Mouse (Mus musculus) kidney, embryonic 15.5 days (tissue): Measurements from ENCODE around the gene Pdgfa. TPM values are rescaled to one million over a fixed set of nuclear protein-coding genes. Genes with fewer than 3 reads are reported as not detected.

Experiments
- ATAC-seq: fragments of 200-750 bp; cut with Nextera tagmentation; replicated peaks from 2 replicates; pipeline ENCODE4 v1.8.0; 2017; ENCODE audit warnings: moderate TSS enrichment; ENCODE audit not compliant: low FRiP score
- H3K27ac ChIP-seq: fragments of 300-500 bp; sonication (generic); 2 replicates; pipeline ENCODE4 v1.5.1; 2015; ENCODE audit warnings: mild to moderate bottlenecking, inconsistent platforms
- H3K27me3 ChIP-seq: fragments of 300-500 bp; sonication (generic); 2 replicates; pipeline ENCODE4 v1.6.1; 2015; ENCODE audit warnings: inconsistent platforms
- H3K36me3 ChIP-seq: fragments of 300-500 bp; sonication (generic); 2 replicates; pipeline ENCODE4 v1.6.1; 2015; ENCODE audit warnings: inconsistent platforms
- H3K4me1 ChIP-seq: fragments of 300-500 bp; sonication (generic); 2 replicates; pipeline ENCODE4 v1.6.1; 2015; ENCODE audit warnings: inconsistent platforms
- H3K4me2 ChIP-seq: fragments of 300-500 bp; sonication (generic); 2 replicates; pipeline ENCODE4 v1.6.1; 2015; ENCODE audit warnings: moderate library complexity, mild to moderate bottlenecking, inconsistent platforms
- H3K4me3 ChIP-seq: fragments of 300-500 bp; sonication (generic); replicated peaks from 2 replicates; pipeline ENCODE4 v1.5.1; 2015; ENCODE audit warnings: mild to moderate bottlenecking, inconsistent platforms
- H3K9ac ChIP-seq: fragments of 300-500 bp; sonication (generic); 2 replicates; pipeline ENCODE4 v1.6.1; 2015; ENCODE audit warnings: mild to moderate bottlenecking, inconsistent platforms
- H3K9me3 ChIP-seq: fragments of 300-500 bp; sonication (generic); replicated peaks from 2 replicates; pipeline ENCODE4 v1.6.1; 2016; ENCODE audit warnings: inconsistent platforms
- WGBS: fragments of 180-500 bp; shearing (Covaris S2); methylation state at CpG from one replicate; pipeline ENCODE4 v1.1.7; 2015; ENCODE audit warnings: mixed read lengths; 5-methylcytosine and 5-hydroxymethylcytosine counted together
- polyA plus RNA-seq: library from polyadenylated mRNA; unstranded; fragments of >200 nt; fragmentation: Nextera tagmentation; extraction: Ambion mirVana; gene quantifications from 2 replicates; pipeline ENCODE4 v1.2.1, GENCODE M21; 2015

The Pdgfa gene
- polyA plus RNA-seq, 1 experiment from 2014 or later = 55.7 TPM

DNA sequence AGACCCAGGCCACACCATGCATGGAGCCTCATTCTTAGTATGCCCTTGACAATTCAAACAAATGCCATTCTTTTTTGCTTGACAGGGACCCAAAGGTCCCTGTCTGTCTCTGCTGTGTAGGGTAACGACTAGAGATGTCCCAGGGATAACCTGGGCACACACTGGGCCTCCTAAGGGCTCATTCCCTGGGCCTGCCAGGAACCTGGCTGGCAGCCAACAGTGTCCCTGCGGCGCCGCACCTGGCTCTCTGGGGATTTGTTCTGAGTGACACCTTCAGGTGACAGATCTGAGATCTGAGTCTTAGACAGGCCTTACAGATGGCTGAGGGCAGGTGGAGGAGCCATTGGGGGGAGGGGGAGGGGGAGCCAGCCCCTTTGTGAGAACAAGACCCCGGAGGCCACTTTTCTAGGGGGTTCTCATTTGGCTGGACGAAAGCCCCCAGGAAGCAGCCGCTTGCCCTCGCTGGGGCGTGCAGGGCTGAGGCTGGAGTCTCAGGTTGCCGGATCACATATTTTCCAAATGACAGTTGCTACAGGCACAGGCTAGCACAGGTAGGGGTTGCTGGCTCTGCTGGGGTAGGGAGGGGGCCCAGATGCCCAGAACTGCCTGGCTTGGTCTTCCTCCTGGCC lies 67.2 kb downstream of the Pdgfa start:
- WGBS = 41% methylated on average over 10 of the region's 10 CpGs
- no peak for ATAC-seq

More for the DNA sequence above, 67.2 kb downstream of the Pdgfa start:
- Histone ChIP-seq H3K9ac (no peak overlapping the region), H3K4me1 (peaks cover 41% of the 10 kb centered on the region), H3K36me3 (no peaks in the 10 kb centered on the region), H3K4me2 (no peak overlapping the region), H3K27me3 (0 out of 2 replicates have a peak, but pooled peaks cover 3% of the 10 kb centered on the region), H3K4me3 (no peak overlapping the region), H3K27ac (no peak overlapping the region), H3K9me3 (no peaks in the 10 kb centered on the region)

Other genes with a start within 250 kb of the Pdgfa start
- gene Fam20c, start 242.9 kb downstream of the Pdgfa start, polyA plus RNA-seq = 19.8 and 19.9 TPM in 2 replicates
- gene Gm5294, start 177.3 kb downstream of the Pdgfa start, polyA plus RNA-seq = not detected in 2 replicates
- 21.2 and 22.7 TPM in 2 replicates for gene Prkar1b, start 152.6 kb upstream of the Pdgfa start, polyA plus RNA-seq
- gene Dnaaf5, start 152.9 kb upstream of the Pdgfa start, polyA plus RNA-seq = 8.7 and 10.4 TPM in 2 replicates
- 50.0 and 57.3 TPM in 2 replicates for gene Sun1, start 203.3 kb upstream of the Pdgfa start, polyA plus RNA-seq